Mouse (Mus musculus) neural tube, embryonic 11.5 days (tissue): ENCODE measurements around the gene Gimap1. TPM values are rescaled to one million over a fixed set of nuclear protein-coding genes. Genes with fewer than 3 reads are reported as not detected.

Source experiments
- ATAC-seq: fragments of 200-750 bp; cut with Nextera tagmentation; 2 replicates; pipeline ENCODE4 v1.8.0; 2017; ENCODE audit warnings: moderate number of reproducible peaks, mild to moderate bottlenecking, moderate TSS enrichment, moderate library complexity; ENCODE audit not compliant: insufficient read depth, low FRiP score, low TSS enrichment
- DNase-seq: peaks from one replicate; pipeline ENCODE4 v3.0.0-alpha.2; 2015; ENCODE audit warnings: low spot score
- H3K27ac ChIP-seq: fragments of 300-500 bp; sonication (generic); 2 replicates; pipeline ENCODE4 v1.5.1; 2014; ENCODE audit warnings: low read depth, mild to moderate bottlenecking, low read length
- H3K27me3 ChIP-seq: fragments of 300-500 bp; sonication (generic); 2 replicates; pipeline ENCODE4 v1.6.1; 2014; ENCODE audit warnings: mild to moderate bottlenecking, low read length, mixed read lengths; ENCODE audit not compliant: control insufficient read depth, insufficient read depth
- H3K36me3 ChIP-seq: fragments of 300-500 bp; sonication (generic); 2 replicates; pipeline ENCODE4 v1.6.1; 2014; ENCODE audit warnings: mild to moderate bottlenecking, low read length, moderate library complexity, mixed read lengths; ENCODE audit not compliant: control insufficient read depth, insufficient read depth
- H3K4me1 ChIP-seq: fragments of 300-500 bp; sonication (generic); 2 replicates; pipeline ENCODE4 v1.6.1; 2014; ENCODE audit warnings: low read length, mixed read lengths; ENCODE audit not compliant: control insufficient read depth, insufficient read depth
- H3K4me2 ChIP-seq: fragments of 300-500 bp; sonication (generic); 2 replicates; pipeline ENCODE4 v1.6.1; 2014; ENCODE audit warnings: low read depth, mild to moderate bottlenecking, moderate library complexity
- H3K4me3 ChIP-seq: fragments of 300-500 bp; sonication (generic); 2 replicates; pipeline ENCODE4 v1.5.1; 2014; ENCODE audit warnings: low read depth, low read length
- H3K9ac ChIP-seq: fragments of 300-500 bp; sonication (generic); 2 replicates; pipeline ENCODE4 v1.6.1; 2014; ENCODE audit warnings: mild to moderate bottlenecking, low read length
- H3K9me3 ChIP-seq: fragments of 300-500 bp; sonication (generic); 2 replicates; pipeline ENCODE4 v1.6.1; 2016; ENCODE audit warnings: low read length; ENCODE audit not compliant: control insufficient read depth
- WGBS: fragments of 180-500 bp; shearing (Covaris S2); extraction: QIAGEN DNeasy Blood & Tissue Kit; methylation state at CpG from one replicate; pipeline ENCODE4 v1.1.7; 2014; 5-methylcytosine and 5-hydroxymethylcytosine counted together
- polyA plus RNA-seq: library from polyadenylated mRNA; unstranded; fragments of >200 nt; fragmentation: Nextera tagmentation; extraction: Ambion mirVana; gene quantifications from 2 replicates; pipeline ENCODE4 v1.2.1, GENCODE M21; 2014

The Gimap1 gene
- polyA plus RNA-seq, 1 experiment from 2014 or later, result 6.4 TPM

- no peaks in the 10 kb centered on the region for H3K4me1 ChIP-seq
- DNase-seq (no peak), ATAC-seq (no peak)
- H3K27me3 ChIP-seq, result no peaks in the 10 kb centered on the region
- H3K27ac ChIP-seq, result no peak overlapping the region
- 93% methylated on average over 3 of the region's 3 CpGs for WGBS
- H3K9me3 ChIP-seq, result no peaks in the 10 kb centered on the region
- no peak overlapping the region for H3K9ac ChIP-seq
- no peaks in the 10 kb centered on the region for H3K36me3 ChIP-seq
- H3K4me2 ChIP-seq, result no peak overlapping the region
- no peak overlapping the region for H3K4me3 ChIP-seq
Observed at GRCm38 (mm10) chr6:48768933-48769332, 30.1 kb downstream of the Gimap1 start.

DNA sequence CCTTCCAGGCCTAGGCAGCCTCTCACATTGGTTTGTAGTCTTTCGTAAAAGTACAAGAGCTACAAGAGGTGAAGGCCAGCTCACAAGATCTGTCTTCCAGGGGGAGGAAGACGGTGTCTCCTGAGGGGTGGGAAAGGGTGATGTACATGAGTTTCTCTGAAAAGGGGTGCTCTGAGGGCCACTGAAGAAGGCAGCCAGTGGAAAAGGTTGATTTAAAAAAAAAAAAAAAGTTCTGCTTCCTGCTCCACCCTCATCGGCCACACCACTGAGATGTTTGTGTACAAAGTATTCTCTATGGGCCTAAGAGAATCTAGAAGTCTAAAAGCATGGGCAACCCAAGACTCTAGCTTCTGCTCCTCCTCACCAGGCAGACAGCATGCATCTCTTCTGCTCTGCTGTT is 31.8 kb downstream of the Gimap1 start, which contains the start of gene Gimap3:
Gimap3 (minus strand) TSS at position 156 of the 400 bp plus-strand sequence.
- ATAC-seq, result no peak
- Histone ChIP-seq H3K4me2 (no peak within 1 kb of the TSS), H3K36me3 (no peaks in the 10 kb centered on the region), H3K4me3 (no peak within 1 kb of the TSS), H3K27me3 (no peaks in the 10 kb centered on the region), H3K4me1 (no peaks in the 10 kb centered on the region), H3K9me3 (no peaks in the 10 kb centered on the region), H3K9ac (no peak within 1 kb of the TSS), H3K27ac (no peak within 1 kb of the TSS)
- DNase-seq, result no peak
- WGBS, result 92% methylated on average over 3 of the region's 3 CpGs

DNA sequence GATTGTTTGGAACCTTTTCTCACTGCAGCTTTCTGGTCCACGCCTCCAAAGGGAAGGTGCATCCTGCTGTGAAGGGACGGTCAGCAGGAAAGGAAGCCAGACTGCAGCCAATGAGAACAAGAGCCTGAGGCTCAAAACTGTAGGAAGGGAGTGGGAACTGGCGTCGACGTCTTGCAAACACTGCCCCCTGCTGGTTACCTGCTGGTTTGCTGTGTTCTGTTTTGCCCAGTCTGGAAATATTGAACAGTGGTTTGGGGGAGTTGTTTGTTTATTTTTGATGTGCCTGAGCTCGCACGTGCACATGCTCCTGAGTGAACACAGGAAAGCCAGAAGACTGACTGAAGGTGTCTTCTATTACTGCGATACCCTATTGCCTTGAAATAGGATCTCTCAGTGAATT is 33.2 kb downstream of the Gimap1 start:
- WGBS, result 13% methylated on average over 8 of the region's 8 CpGs
- Histone ChIP-seq H3K27ac (no peak overlapping the region), H3K36me3 (no peaks in the 10 kb centered on the region), H3K27me3 (no peaks in the 10 kb centered on the region), H3K4me3 (no peak overlapping the region), H3K9ac (no peak overlapping the region), H3K4me1 (no peaks in the 10 kb centered on the region), H3K9me3 (no peaks in the 10 kb centered on the region), H3K4me2 (no peak overlapping the region)
- ATAC-seq, result peak; percentile 27; the same call in 1 of the 2 replicates
- peak; percentile 78 for DNase-seq

DNA sequence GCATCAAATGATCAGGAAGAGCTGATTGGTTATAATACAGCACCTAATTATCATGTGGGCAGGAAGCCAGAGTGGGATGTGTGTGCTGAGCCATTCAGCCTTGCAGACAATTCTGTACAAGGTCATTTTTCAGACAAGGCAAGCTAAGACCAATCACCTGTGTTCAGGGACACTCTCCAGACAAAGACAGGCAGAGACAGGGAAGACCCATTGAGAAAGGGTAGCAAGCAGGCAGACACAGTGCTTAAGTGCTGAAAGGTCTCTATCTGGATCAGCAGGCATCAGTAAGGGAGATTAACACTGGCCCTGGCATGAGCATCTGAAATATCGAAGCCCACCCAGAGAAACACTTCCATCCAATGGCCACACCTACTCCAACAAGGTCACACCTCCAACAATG is 45.6 kb downstream of the Gimap1 start:
- 93% methylated on average over 1 of the region's 1 CpGs for WGBS
- H3K9me3 ChIP-seq, result no peaks in the 10 kb centered on the region
- no peaks in the 10 kb centered on the region for H3K27me3 ChIP-seq
- H3K9ac ChIP-seq, result no peak overlapping the region
- no peak overlapping the region for H3K27ac ChIP-seq
- H3K4me3 ChIP-seq, result no peak overlapping the region
- DNase-seq, result no peak
- H3K4me1 ChIP-seq, result no peaks in the 10 kb centered on the region
- no peaks in the 10 kb centered on the region for H3K36me3 ChIP-seq
- no peak for ATAC-seq
- no peak overlapping the region for H3K4me2 ChIP-seq

DNA sequence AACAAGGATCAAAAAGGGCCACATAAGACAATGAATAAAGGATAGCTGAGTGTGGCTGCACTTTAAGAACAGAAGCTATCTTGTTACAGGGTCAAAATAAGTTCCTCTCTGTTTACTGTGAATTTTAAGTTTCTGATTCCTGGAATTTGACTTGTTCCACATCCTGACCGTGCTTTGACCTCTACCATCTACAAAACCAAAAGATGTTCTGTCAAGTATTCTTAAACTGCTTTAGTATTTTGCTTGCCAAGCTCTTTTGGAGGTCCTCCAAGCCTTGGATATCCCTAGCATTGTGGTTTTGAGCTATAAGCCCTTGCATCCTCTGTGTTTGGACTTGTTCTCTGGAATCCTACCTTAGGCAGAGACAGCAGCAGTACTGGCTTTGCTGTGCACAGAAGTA is 46.3 kb downstream of the Gimap1 start:
- WGBS, result 73% methylated on average over 1 of the region's 1 CpGs
- H3K9ac ChIP-seq, result no peak overlapping the region
- H3K27me3 ChIP-seq, result no peaks in the 10 kb centered on the region

GRCm38 (mm10) chr6:48785601-48786000 is 46.7 kb downstream of the Gimap1 start:
- ATAC-seq (no peak), DNase-seq (no peak)
- Histone ChIP-seq H3K4me3 (no peak overlapping the region), H3K4me1 (no peaks in the 10 kb centered on the region), H3K9ac (no peak overlapping the region), H3K27ac (no peak overlapping the region), H3K4me2 (no peak overlapping the region), H3K36me3 (no peaks in the 10 kb centered on the region), H3K9me3 (no peaks in the 10 kb centered on the region), H3K27me3 (no peaks in the 10 kb centered on the region)
- WGBS, result 81% methylated on average over 2 of the region's 2 CpGs

More for the DNA sequence above, 46.3 kb downstream of the Gimap1 start:
- no peaks in the 10 kb centered on the region for H3K4me1 ChIP-seq
- H3K36me3 ChIP-seq, result no peaks in the 10 kb centered on the region
- H3K4me3 ChIP-seq, result no peak overlapping the region
- H3K27ac ChIP-seq, result no peak overlapping the region
- H3K9me3 ChIP-seq, result no peaks in the 10 kb centered on the region
- no peak overlapping the region for H3K4me2 ChIP-seq
- ATAC-seq (no peak), DNase-seq (no peak)

- 84% methylated on average over 2 of the region's 2 CpGs for WGBS
- Histone ChIP-seq H3K9ac (no peak overlapping the region), H3K4me1 (no peaks in the 10 kb centered on the region), H3K4me2 (no peak overlapping the region), H3K9me3 (no peaks in the 10 kb centered on the region), H3K27me3 (no peaks in the 10 kb centered on the region), H3K27ac (no peak overlapping the region), H3K4me3 (no peak overlapping the region), H3K36me3 (no peaks in the 10 kb centered on the region)
- no peak for ATAC-seq
- DNase-seq, result no peak
Observed at GRCm38 (mm10) chr6:48787867-48788266, 49.0 kb downstream of the Gimap1 start.

Other genes with a start within 250 kb of the Gimap1 start
- gene Atp6v0e2, start 201.4 kb upstream of the Gimap1 start, polyA plus RNA-seq, result 59.7 and 70.8 TPM in 2 replicates
- 15.7 and 18.7 TPM in 2 replicates for gene Lrrc61, start 184.3 kb upstream of the Gimap1 start, polyA plus RNA-seq
- 1.6 and 2.8 TPM in 2 replicates for gene Rarres2, start 166.3 kb upstream of the Gimap1 start, polyA plus RNA-seq
- not detected in 2 replicates for gene Gm45021, start 149.4 kb upstream of the Gimap1 start, polyA plus RNA-seq
- 39.8 and 47.5 TPM in 2 replicates for gene Repin1, start 145.2 kb upstream of the Gimap1 start, polyA plus RNA-seq
- not detected in 2 replicates for gene Gm44965, start 145.1 kb upstream of the Gimap1 start, polyA plus RNA-seq
- gene Zfp775, start 137.0 kb upstream of the Gimap1 start, polyA plus RNA-seq, result 9.3 and 11.0 TPM in 2 replicates
- 1.6 TPM in 2 replicates for gene AI854703, start 112.3 kb upstream of the Gimap1 start, polyA plus RNA-seq
- 0.18 and 0.23 TPM in 2 replicates for gene Gimap8, start 91.8 kb upstream of the Gimap1 start, polyA plus RNA-seq
- gene Gimap9, start 62.9 kb upstream of the Gimap1 start, polyA plus RNA-seq, result 3.6 and 4.3 TPM in 2 replicates
- gene Gimap4, start 54.5 kb upstream of the Gimap1 start, polyA plus RNA-seq, result 4.9 and 5.4 TPM in 2 replicates
- 13.9 and 14.6 TPM in 2 replicates for gene Gimap6, start 30.8 kb upstream of the Gimap1 start, polyA plus RNA-seq
- not detected in 2 replicates for gene Gm28053, start 20.4 kb upstream of the Gimap1 start, polyA plus RNA-seq
- not detected in 2 replicates for gene Gimap7, start 20.4 kb upstream of the Gimap1 start, polyA plus RNA-seq
- gene Gimap5, start 7.1 kb downstream of the Gimap1 start, polyA plus RNA-seq, result 0.99 and 1.7 TPM in 2 replicates
- not detected in 2 replicates for gene Gimap3, start 31.8 kb downstream of the Gimap1 start, polyA plus RNA-seq
- 21.7 and 22.8 TPM in 2 replicates for gene Tmem176a, start 101.9 kb downstream of the Gimap1 start, polyA plus RNA-seq
- 49.0 and 59.2 TPM in 2 replicates for gene Tmem176b, start 102.4 kb downstream of the Gimap1 start, polyA plus RNA-seq
- not detected in 2 replicates for gene Aoc1, start 133.8 kb downstream of the Gimap1 start, polyA plus RNA-seq
- not detected in 2 replicates for gene 1600015I10Rik, start 190.8 kb downstream of the Gimap1 start, polyA plus RNA-seq
- gene Doxl2, start 235.9 kb downstream of the Gimap1 start, polyA plus RNA-seq, result not detected in 2 replicates
- not detected in 2 replicates for gene Svs1, start 247.8 kb downstream of the Gimap1 start, polyA plus RNA-seq